Mouse (Mus musculus) heart, adult 2 months (tissue): ENCODE results near the gene Klf15.

Experiments used
- CTCF ChIP-seq: fragments of 200-600 bp; IDR thresholded peaks from 2 replicates; pipeline ENCODE4 v1.8.1; 2022; ENCODE audit warnings: antibody characterized with exemption, mild to moderate bottlenecking, moderate library complexity
- EP300 ChIP-seq: fragments of 200-500 bp; IDR thresholded peaks from 2 replicates; pipeline ENCODE4 v1.6.1; 2011; ENCODE audit warnings: low read depth, low read length, control low read depth; ENCODE audit not compliant: insufficient read depth
- POLR2A ChIP-seq: fragments of 200-500 bp; IDR thresholded peaks from 2 replicates; pipeline ENCODE4 v1.6.1; 2011; ENCODE audit warnings: mild to moderate bottlenecking, low read depth, low read length, control low read depth; ENCODE audit not compliant: insufficient read depth

GRCm38 (mm10) chr6:90494155-90494554 is 31.8 kb downstream of the Klf15 start:
- TF ChIP-seq POLR2A (no peak), CTCF (no peak), EP300 (no peak)
